Mouse (Mus musculus): ENCODE measurements around the gene Zbtb1.

GRCm38 (mm10) chr12:76403886-76404537, 33.9 kb downstream of the Zbtb1 start, which contains the start of gene Hspa2:
- peak; percentile 94 for TF ChIP-seq POLR2A (IDR thresholded peaks at IDR 0.05; ENCODE audit: control insufficient read depth, low read depth, low read length)
- no peak for TF ChIP-seq CTCF (IDR thresholded peaks at IDR 0.05; ENCODE audit: control insufficient read depth, insufficient read depth, insufficient replicate concordance, low read depth, low read length)
